Mouse (Mus musculus): ENCODE data around the gene Speg.

- TF ChIP-seq CTCF (conservative IDR thresholded peaks at IDR 0.05; ENCODE audit: insufficient read depth, insufficient read length, low read depth, low read length) (no peak), POLR2A (IDR thresholded peaks at IDR 0.05; ENCODE audit: low read depth, low read length) (no peak)
Observed at GRCm38 (mm10) chr1:75408210-75408609, 33.1 kb downstream of the Speg start.
